Mouse (Mus musculus) olfactory bulb, adult 2 months (tissue): ENCODE data around the gene Hepacam.

Experiments
- CTCF ChIP-seq: fragments of 200-500 bp; IDR thresholded peaks from 2 replicates; pipeline ENCODE4 v1.5.1; 2012; ENCODE audit warnings: low read depth, mild to moderate bottlenecking, low read length, moderate library complexity; ENCODE audit not compliant: insufficient read depth
- POLR2A ChIP-seq: fragments of 200-500 bp; IDR thresholded peaks from 2 replicates; pipeline ENCODE4 v1.6.1; 2012; ENCODE audit warnings: mild to moderate bottlenecking, low read depth, low read length, moderate library complexity; ENCODE audit not compliant: insufficient read depth

- TF ChIP-seq CTCF (no peak), POLR2A (no peak)
These were observed 1.4 kb upstream of the Hepacam start for GRCm38 (mm10) chr9:37365706-37366105.
